ENCODE assay signal across 17 mouse cellular contexts in genomic region chr11:61495528-61495927, GRCm38 (mm10). TPM values are rescaled to one million over a fixed set of nuclear protein-coding genes. Genes with fewer than 3 reads are reported as not detected.
DNase-seq lines count a peak whose midpoint lies in the region; ATAC-seq lines count a peak whose summit lies in the region.
"Had no signal": no experiment of that assay in that cellular context is flagged by ENCODE, and none has a peak within 500 bp of the region (broad histone marks: within the 10 kb centered on the region; RNA-seq: fewer than 3 reads in every experiment).

No protein-coding gene starts in this region.

- H3K4me1 ChIP-seq in forebrain, embryonic 11.5 days (replicated peaks; ENCODE audit: control insufficient read depth, insufficient read depth, low read length): peaks cover 6% of the 10 kb centered on the region
- H3K4me1 ChIP-seq in forebrain, embryonic 14.5 days (ENCODE audit: control insufficient read depth, insufficient read depth, low read length): peaks cover 9% of the 10 kb centered on the region
- peaks cover 18% of the 10 kb centered on the region for H3K4me1 ChIP-seq in kidney, embryonic 15.5 days
- peaks cover 11% of the 10 kb centered on the region for H3K4me1 ChIP-seq in neural tube, embryonic 11.5 days (ENCODE audit: control insufficient read depth, insufficient read depth, low read length)
- peaks cover 12% of the 10 kb centered on the region; the same call in 1 of the 2 replicates for H3K4me1 ChIP-seq in stomach, embryonic 15.5 days

- no peak overlapping the region for H3K4me3 ChIP-seq in forebrain, embryonic 11.5 days (ENCODE audit: low read depth, low read length)
- no peak overlapping the region for H3K4me3 ChIP-seq in forebrain, embryonic 14.5 days (ENCODE audit: low read depth, low read length)
- no peak overlapping the region for H3K4me3 ChIP-seq in kidney, embryonic 15.5 days (replicated peaks)
- H3K4me3 ChIP-seq in neural tube, embryonic 11.5 days (ENCODE audit: low read depth, low read length): no peak overlapping the region
- no peak overlapping the region for H3K4me3 ChIP-seq in stomach, embryonic 15.5 days (replicated peaks)

- peaks cover 19% of the 10 kb centered on the region for H3K36me3 ChIP-seq in forebrain, embryonic 11.5 days (ENCODE audit: control insufficient read depth, insufficient read depth, low read length)
- peaks cover 22% of the 10 kb centered on the region for H3K36me3 ChIP-seq in forebrain, embryonic 14.5 days (ENCODE audit: control insufficient read depth, insufficient read depth, low read length)
- peaks cover 24% of the 10 kb centered on the region for H3K36me3 ChIP-seq in kidney, embryonic 15.5 days
- H3K36me3 ChIP-seq in neural tube, embryonic 11.5 days (ENCODE audit: control insufficient read depth, insufficient read depth, low read length): peaks cover 9% of the 10 kb centered on the region
- peaks cover 11% of the 10 kb centered on the region for H3K36me3 ChIP-seq in stomach, embryonic 15.5 days

- DNase-seq in forebrain, embryonic 11.5 days (ENCODE audit: low spot score): peak; percentile 15
- no peak for DNase-seq in forebrain, embryonic 14.5 days (ENCODE audit: low spot score)
- DNase-seq in kidney, adult 8-10 months: no peak
- no peak for DNase-seq in neural tube, embryonic 11.5 days (ENCODE audit: low spot score)
- no peak for DNase-seq in neural tube, embryonic 10.5 days (ENCODE audit: extremely low spot score, low spot score)
- no peak for DNase-seq in spleen, postnatal 4 days (ENCODE audit: low spot score in 2 of 2)
- DNase-seq: cerebellum, adult 11 months; heart, adult 2 months; kidney, postnatal 4 days; layer of hippocampus, postnatal 36 days; lung, postnatal 10 days; right cerebral cortex, postnatal 25 days; thymus, adult 2 months had no signal

- ATAC-seq in forebrain, embryonic 11.5 days (replicated peaks; ENCODE audit: low FRiP score): no peak
- ATAC-seq in forebrain, embryonic 14.5 days: no peak
- ATAC-seq in kidney, embryonic 15.5 days (replicated peaks; ENCODE audit: low FRiP score): no peak
- ATAC-seq in neural tube, embryonic 11.5 days (ENCODE audit: insufficient read depth, low FRiP score, low TSS enrichment): no peak
- ATAC-seq in stomach, embryonic 15.5 days (ENCODE audit: insufficient read depth, low FRiP score, low read depth): no peak
- ATAC-seq: forebrain, embryonic 16.5 days; Patski had no signal

- H3K4me2 ChIP-seq in forebrain, embryonic 11.5 days (ENCODE audit: low read depth, low read length, severe bottlenecking): no peak overlapping the region
- no peak overlapping the region for H3K4me2 ChIP-seq in forebrain, embryonic 14.5 days (ENCODE audit: low read length)
- no peak overlapping the region for H3K4me2 ChIP-seq in kidney, embryonic 15.5 days
- H3K4me2 ChIP-seq in neural tube, embryonic 11.5 days (ENCODE audit: low read depth): peak overlapping the region; percentile 90; the same call in 1 of the 2 replicates
- no peak overlapping the region for H3K4me2 ChIP-seq in stomach, embryonic 15.5 days

- no peak overlapping the region for H3K9ac ChIP-seq in forebrain, embryonic 11.5 days (ENCODE audit: low read length)
- H3K9ac ChIP-seq in forebrain, embryonic 14.5 days (ENCODE audit: low read length): no peak overlapping the region
- no peak overlapping the region for H3K9ac ChIP-seq in kidney, embryonic 15.5 days
- no peak overlapping the region for H3K9ac ChIP-seq in neural tube, embryonic 11.5 days (ENCODE audit: low read length)
- no peak overlapping the region for H3K9ac ChIP-seq in stomach, embryonic 15.5 days

- H3K9me3 ChIP-seq in forebrain, embryonic 11.5 days (ENCODE audit: control insufficient read depth, low read length): no peaks in the 10 kb centered on the region
- H3K9me3 ChIP-seq in forebrain, embryonic 14.5 days (replicated peaks; ENCODE audit: control insufficient read depth, low read length): no peaks in the 10 kb centered on the region
- H3K9me3 ChIP-seq in kidney, embryonic 15.5 days (replicated peaks): no peaks in the 10 kb centered on the region
- H3K9me3 ChIP-seq in neural tube, embryonic 11.5 days (ENCODE audit: control insufficient read depth, low read length): no peaks in the 10 kb centered on the region
- H3K9me3 ChIP-seq in stomach, embryonic 15.5 days: no peaks in the 10 kb centered on the region

- 88% methylated on average over 2 of the region's 2 CpGs for WGBS in forebrain, embryonic 11.5 days
- 91% methylated on average over 2 of the region's 2 CpGs for whole genome bisulfite sequencing in forebrain, embryonic 14.5 days
- WGBS in kidney, embryonic 15.5 days: 86% methylated on average over 2 of the region's 2 CpGs
- 93% methylated on average over 2 of the region's 2 CpGs for WGBS in neural tube, embryonic 11.5 days
- 76% methylated on average over 2 of the region's 2 CpGs for WGBS in stomach, embryonic 15.5 days

- H3K27ac ChIP-seq in forebrain, embryonic 11.5 days (ENCODE audit: low read depth, low read length): no peak overlapping the region
- no peak overlapping the region for H3K27ac ChIP-seq in forebrain, embryonic 14.5 days (ENCODE audit: low read depth, low read length)
- peak overlapping the region; percentile 95; the same call in 1 of the 2 replicates for H3K27ac ChIP-seq in kidney, embryonic 15.5 days
- H3K27ac ChIP-seq in neural tube, embryonic 11.5 days (ENCODE audit: low read depth, low read length): no peak overlapping the region
- H3K27ac ChIP-seq in stomach, embryonic 15.5 days: 0 out of 2 replicates have a peak overlapping the region, but pooled peaks have one; percentile 7

- no peaks in the 10 kb centered on the region for H3K27me3 ChIP-seq in forebrain, embryonic 11.5 days (ENCODE audit: control insufficient read depth, insufficient read depth, low read length)
- H3K27me3 ChIP-seq in forebrain, embryonic 14.5 days (replicated peaks; ENCODE audit: control insufficient read depth, insufficient read depth, low read length): no peaks in the 10 kb centered on the region
- H3K27me3 ChIP-seq in kidney, embryonic 15.5 days: no peaks in the 10 kb centered on the region
- no peaks in the 10 kb centered on the region for H3K27me3 ChIP-seq in neural tube, embryonic 11.5 days (ENCODE audit: control insufficient read depth, insufficient read depth, low read length)
- no peaks in the 10 kb centered on the region for H3K27me3 ChIP-seq in stomach, embryonic 15.5 days (replicated peaks)
- H3K27me3 ChIP-seq: Patski had no signal

RNA-seq across cellular contexts. Expression of gene Mapk7, which starts 1.3 kb away (rescaled TPM):
- 80.1 and 81.6 TPM in 2 replicates for polyA plus RNA-seq in forebrain, embryonic 11.5 days (2014; fragmentation: Nextera tagmentation; extraction: Ambion mirVana)
- 59.0 and 75.8 TPM in 2 replicates for polyA plus RNA-seq in forebrain, embryonic 14.5 days (2014; fragmentation: Nextera tagmentation; extraction: Ambion mirVana)
- 54.1 and 63.6 TPM in 2 replicates for polyA plus RNA-seq in kidney, embryonic 15.5 days (2015; fragmentation: Nextera tagmentation; extraction: Ambion mirVana)
- 70.1 and 76.7 TPM in 2 replicates for polyA plus RNA-seq in neural tube, embryonic 11.5 days (2014; fragmentation: Nextera tagmentation; extraction: Ambion mirVana)
- polyA plus RNA-seq in stomach, embryonic 15.5 days (2015; fragmentation: Nextera tagmentation; extraction: Ambion mirVana): 47.1 and 50.8 TPM in 2 replicates

RNA-seq across cellular contexts. Expression of gene B9d1, which starts 9.4 kb away (rescaled TPM):
- polyA plus RNA-seq in forebrain, embryonic 11.5 days (2014; fragmentation: Nextera tagmentation; extraction: Ambion mirVana): 41.7 and 46.0 TPM in 2 replicates
- polyA plus RNA-seq in forebrain, embryonic 14.5 days (2014; fragmentation: Nextera tagmentation; extraction: Ambion mirVana): 38.9 and 55.5 TPM in 2 replicates
- polyA plus RNA-seq in kidney, embryonic 15.5 days (2015; fragmentation: Nextera tagmentation; extraction: Ambion mirVana): 42.6 and 45.2 TPM in 2 replicates
- polyA plus RNA-seq in neural tube, embryonic 11.5 days (2014; fragmentation: Nextera tagmentation; extraction: Ambion mirVana): 40.5 and 45.8 TPM in 2 replicates
- polyA plus RNA-seq in stomach, embryonic 15.5 days (2015; fragmentation: Nextera tagmentation; extraction: Ambion mirVana): 26.5 and 27.9 TPM in 2 replicates

RNA-seq across cellular contexts. Expression of gene Mfap4, which starts 10.3 kb away (rescaled TPM):
- polyA plus RNA-seq in forebrain, embryonic 11.5 days (2014; fragmentation: Nextera tagmentation; extraction: Ambion mirVana): 66.1 and 71.9 TPM in 2 replicates
- polyA plus RNA-seq in forebrain, embryonic 14.5 days (2014; fragmentation: Nextera tagmentation; extraction: Ambion mirVana): 51.6 and 65.7 TPM in 2 replicates
- polyA plus RNA-seq in kidney, embryonic 15.5 days (2015; fragmentation: Nextera tagmentation; extraction: Ambion mirVana): 141 and 161 TPM in 2 replicates
- 119 and 127 TPM in 2 replicates for polyA plus RNA-seq in neural tube, embryonic 11.5 days (2014; fragmentation: Nextera tagmentation; extraction: Ambion mirVana)
- polyA plus RNA-seq in stomach, embryonic 15.5 days (2015; fragmentation: Nextera tagmentation; extraction: Ambion mirVana): 316 and 323 TPM in 2 replicates
- polyA plus RNA-seq: Patski had no signal

RNA-seq across cellular contexts. Expression of gene Rnf112, which starts 41.6 kb away (rescaled TPM):
- polyA plus RNA-seq in forebrain, embryonic 11.5 days (2014; fragmentation: Nextera tagmentation; extraction: Ambion mirVana): 1.3 TPM in 2 replicates
- polyA plus RNA-seq in forebrain, embryonic 14.5 days (2014; fragmentation: Nextera tagmentation; extraction: Ambion mirVana): 6.9 and 10.3 TPM in 2 replicates
- 0.30 and 1.1 TPM in 2 replicates for polyA plus RNA-seq in kidney, embryonic 15.5 days (2015; fragmentation: Nextera tagmentation; extraction: Ambion mirVana)
- 1.4 and 1.5 TPM in 2 replicates for polyA plus RNA-seq in neural tube, embryonic 11.5 days (2014; fragmentation: Nextera tagmentation; extraction: Ambion mirVana)
- polyA plus RNA-seq in stomach, embryonic 15.5 days (2015; fragmentation: Nextera tagmentation; extraction: Ambion mirVana): 3.0 and 3.2 TPM in 2 replicates
- polyA plus RNA-seq: Patski had no signal

Comparison
In these comparisons a context has a peak if more than half of its experiments do, and no peak if none do; other contexts are left out.
1. H3K27ac ChIP-seq: peak in kidney, embryonic 15.5 days (single experiment) and stomach, embryonic 15.5 days (single experiment); none in forebrain, embryonic 11.5 days (single experiment), forebrain, embryonic 14.5 days (single experiment) and neural tube, embryonic 11.5 days (single experiment).